Comparison of ENCODE assay signal across 8 mouse cellular contexts in the genomic region with DNA sequence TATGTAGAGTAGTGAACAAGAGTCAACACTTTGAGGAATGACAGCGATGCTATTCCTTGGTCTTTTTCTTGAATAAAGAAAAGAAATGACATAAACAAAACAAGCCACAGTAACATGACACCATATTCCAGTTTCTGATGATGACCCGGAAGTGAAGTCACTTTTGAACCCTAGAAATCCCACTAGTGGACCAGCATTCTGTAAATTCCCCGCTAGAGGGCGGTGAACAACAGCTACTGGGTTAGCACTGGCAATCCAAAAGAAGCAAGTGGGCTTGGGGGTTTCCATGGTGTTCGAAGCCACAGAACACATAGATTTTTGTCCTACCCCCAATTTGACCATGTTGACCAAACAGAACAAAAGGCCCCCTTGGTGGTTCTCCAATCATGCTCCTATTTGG.
A peak's percentile ranks its signal among the peaks of the same experiment; 100 is the strongest.
DNase-seq lines count a peak whose midpoint lies in the region; TF ChIP-seq lines count a peak whose summit lies in the region.

No protein-coding gene starts in this region.

- peaks cover 14% of the 10 kb centered on the region for H3K4me1 ChIP-seq in lung, adult 2 months (ENCODE audit: control insufficient read depth, insufficient read depth, low read length)

- 23% methylated on average over 5 of the region's 5 CpGs for WGBS in lung, adult 2 months

- no peak for TF ChIP-seq POLR2A in lung, adult 2 months (IDR thresholded peaks at IDR 0.05; ENCODE audit: borderline replicate concordance, extremely low read depth, low read depth, low read length)

- no peak overlapping the region for H3K4me3 ChIP-seq in lung, adult 2 months (replicated peaks; ENCODE audit: extremely low read depth, low read depth, low read length)

- peak; percentile 55 for TF ChIP-seq CTCF in lung, adult 2 months (IDR thresholded peaks at IDR 0.05; ENCODE audit: insufficient read depth, low read length)

- DNase-seq in gastrocnemius, adult 18-20 months (ENCODE audit: low spot score), result peak; percentile 75
- no peak for DNase-seq in gastrocnemius, postnatal 25 days
- peak; percentile 79 for DNase-seq in CD4-positive helper T cell, adult 2 months (ENCODE audit: low read depth, low spot score)
- peak; percentile 84 for DNase-seq in adrenal gland, postnatal 14 days
- peak; percentile 49 to 64 for DNase-seq in frontal cortex, postnatal 14 days (ENCODE audit: low spot score in 2 of 2)
- peak; percentile 84 to 88 for DNase-seq in kidney, postnatal 4 days
- peak; percentile 50 for DNase-seq in lung, adult 2 months
- peak; percentile 51 to 71 for DNase-seq in spleen, postnatal 36 days (ENCODE audit: low spot score in 2 of 2)
